Mouse (Mus musculus): Measurements from ENCODE around the gene Ide. TPM values are rescaled to one million over a fixed set of nuclear protein-coding genes. Genes with fewer than 3 reads are reported as not detected.

Ide gene
- polyA plus RNA-seq, 2 experiments = 10.6 to 31.3 TPM

DNA sequence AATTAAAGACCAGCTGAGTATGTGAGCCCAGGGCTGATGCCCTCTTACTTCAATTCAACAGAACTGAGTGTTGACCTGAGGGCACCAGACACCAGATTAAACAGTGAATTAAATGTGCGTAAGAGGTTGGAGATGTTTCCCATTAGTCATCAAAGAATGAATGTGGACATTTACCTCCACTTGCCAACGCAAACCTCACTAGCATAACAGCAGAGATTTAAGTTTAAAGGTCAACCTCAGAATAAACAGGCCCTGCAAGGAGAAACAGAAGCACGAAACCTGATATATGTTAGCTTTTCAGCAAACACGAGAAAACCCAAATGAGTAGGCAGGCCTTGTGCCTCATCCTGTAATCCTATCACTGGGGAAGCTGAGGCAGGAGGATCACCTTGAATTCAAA, 75.3 kb downstream of the Ide start:
- DNase-seq (ENCODE audit: low read depth in 3 of 3, low spot score in 3 of 3) (no peak), ATAC-seq (ENCODE audit: insufficient read depth) (no peak)
- WGBS (ENCODE audit: insufficient replicate concordance) = 63% methylated on average over 4 of the region's 4 CpGs
- Histone ChIP-seq H3K9ac (replicated peaks) (no peak overlapping the region), H3K36me3 (replicated peaks; ENCODE audit: control insufficient read depth, insufficient read depth, low read depth) (no peaks in the 10 kb centered on the region), H3K4me1 (replicated peaks; ENCODE audit: control insufficient read depth in 2 of 2, insufficient read depth in 2 of 2, low read length in 1 of 2) (peaks cover 5 to 7% of the 10 kb centered on the region in 2 experiments), H3K4me2 (ENCODE audit: low read depth) (no peak overlapping the region), H3K27ac (no peak overlapping the region), H3K9me3 (ENCODE audit: control insufficient read depth, low read length) (no peaks in the 10 kb centered on the region), H3K4me3 (ENCODE audit: insufficient read depth in 1 of 2, low read depth in 2 of 2, low read length in 2 of 2) (no peak overlapping the region), H3K27me3 (ENCODE audit: control insufficient read depth, insufficient read depth, low read length) (no peaks in the 10 kb centered on the region)
- TF ChIP-seq CTCF (IDR thresholded peaks at IDR 0.05; ENCODE audit: low read depth) (no peak), EP300 (IDR thresholded peaks at IDR 0.05; ENCODE audit: low read depth) (no peak)

DNA sequence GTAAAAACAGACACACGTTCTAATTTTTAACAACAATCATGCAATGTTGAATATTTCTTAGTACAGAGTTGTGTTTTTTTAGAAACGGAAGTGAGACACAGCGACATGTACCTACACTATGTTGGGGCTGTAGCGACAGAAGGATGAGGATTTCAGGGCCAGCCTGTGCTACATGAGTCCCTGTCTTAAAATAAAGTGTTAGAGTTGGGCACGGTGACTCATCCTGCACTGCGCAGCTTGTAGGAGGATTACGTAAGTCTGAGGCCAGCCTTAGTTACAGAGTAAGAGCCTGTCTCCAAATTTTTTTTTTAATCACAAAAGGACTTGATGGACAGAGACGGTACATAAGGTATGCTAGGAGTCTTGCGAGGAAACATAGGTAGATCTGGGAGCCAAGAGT, 82.3 kb downstream of the Ide start:
- Histone ChIP-seq H3K4me2 (ENCODE audit: low read depth) (no peak overlapping the region), H3K9ac (replicated peaks) (no peak overlapping the region), H3K4me1 (replicated peaks; ENCODE audit: control insufficient read depth in 2 of 2, insufficient read depth in 2 of 2, low read length in 1 of 2) (peaks cover 0 to 4% of the 10 kb centered on the region in 2 experiments; a peak in 2 of 4 replicates), H3K27me3 (ENCODE audit: control insufficient read depth, insufficient read depth, low read length) (no peaks in the 10 kb centered on the region), H3K4me3 (ENCODE audit: insufficient read depth in 1 of 2, low read depth in 2 of 2, low read length in 2 of 2) (no peak overlapping the region), H3K36me3 (replicated peaks; ENCODE audit: control insufficient read depth, insufficient read depth, low read depth) (no peaks in the 10 kb centered on the region), H3K27ac (no peak overlapping the region), H3K9me3 (ENCODE audit: control insufficient read depth, low read length) (no peaks in the 10 kb centered on the region)
- TF ChIP-seq EP300 (IDR thresholded peaks at IDR 0.05; ENCODE audit: low read depth) (no peak), CTCF (IDR thresholded peaks at IDR 0.05; ENCODE audit: low read depth) (no peak)
- ATAC-seq (ENCODE audit: insufficient read depth) (no peak), DNase-seq (ENCODE audit: low read depth in 3 of 3, low spot score in 3 of 3) (no peak)
- 72% methylated on average over 9 of the region's 9 CpGs for WGBS (ENCODE audit: insufficient replicate concordance)

DNA sequence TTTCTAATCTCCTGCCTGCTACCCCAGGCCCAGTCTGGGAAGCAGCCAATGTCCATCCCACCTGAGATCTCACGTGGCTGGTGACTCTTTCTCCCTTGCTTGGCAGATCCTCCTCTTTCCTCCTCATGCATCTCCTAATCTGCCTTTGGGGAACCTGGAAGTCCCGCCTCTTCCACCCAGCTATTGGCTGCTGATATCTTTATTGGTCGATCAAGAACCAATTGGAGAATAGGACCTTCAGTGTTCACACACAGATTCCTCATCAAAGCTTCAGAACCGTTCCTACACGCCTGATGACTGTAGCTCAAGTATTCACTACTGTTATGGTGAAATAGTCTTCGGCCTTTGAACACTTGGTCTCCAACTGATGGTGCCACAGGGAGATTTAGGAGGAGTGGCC, 85.5 kb downstream of the Ide start:
- WGBS (ENCODE audit: insufficient replicate concordance) = 46% methylated on average over 6 of the region's 6 CpGs
- no peak for ATAC-seq (ENCODE audit: insufficient read depth)

DNA sequence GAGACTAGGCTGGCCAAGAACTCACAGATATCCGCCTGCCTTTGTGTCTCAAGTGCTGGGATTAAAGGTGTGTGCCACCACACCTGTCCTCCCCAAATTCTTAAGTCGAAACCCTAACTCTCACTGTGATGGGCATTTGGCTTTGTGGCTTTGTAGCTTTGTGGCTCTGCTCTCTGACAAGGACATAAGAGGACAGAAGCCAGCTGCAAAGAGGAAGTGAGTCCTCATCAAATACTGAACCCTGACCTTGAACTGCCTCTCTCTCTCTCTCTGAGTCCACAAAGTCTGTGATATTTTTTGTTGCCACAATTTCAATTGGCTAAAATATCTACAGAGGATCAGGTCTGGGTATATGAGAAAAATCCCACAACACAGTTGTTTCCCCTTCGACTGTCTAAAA, 89.5 kb downstream of the Ide start:
- H3K9me3 ChIP-seq (ENCODE audit: control insufficient read depth, low read length) = no peaks in the 10 kb centered on the region; the same call in 1 of the 2 replicates
- H3K4me2 ChIP-seq (ENCODE audit: low read depth) = no peak overlapping the region
- H3K27ac ChIP-seq = no peak overlapping the region
- H3K4me3 ChIP-seq (ENCODE audit: insufficient read depth in 1 of 2, low read depth in 2 of 2, low read length in 2 of 2) = no peak overlapping the region
- H3K4me1 ChIP-seq (replicated peaks; ENCODE audit: control insufficient read depth in 2 of 2, insufficient read depth in 2 of 2, low read length in 1 of 2) = peaks cover 0 to 13% of the 10 kb centered on the region in 2 experiments; a peak in 2 of 4 replicates
- TF ChIP-seq CTCF (IDR thresholded peaks at IDR 0.05; ENCODE audit: low read depth) (no peak), EP300 (IDR thresholded peaks at IDR 0.05; ENCODE audit: low read depth) (no peak)
- 45% methylated on average over 3 of the region's 3 CpGs for WGBS (ENCODE audit: insufficient replicate concordance)
- no peak overlapping the region for H3K9ac ChIP-seq (replicated peaks)
- no peak for ATAC-seq (ENCODE audit: insufficient read depth)
- no peaks in the 10 kb centered on the region for H3K27me3 ChIP-seq (ENCODE audit: control insufficient read depth, insufficient read depth, low read length)
- no peaks in the 10 kb centered on the region for H3K36me3 ChIP-seq (replicated peaks; ENCODE audit: control insufficient read depth, insufficient read depth, low read depth)
- DNase-seq (ENCODE audit: low read depth in 3 of 3, low spot score in 3 of 3) = no peak

More for the DNA sequence above, 85.5 kb downstream of the Ide start:
- DNase-seq (ENCODE audit: low read depth in 3 of 3, low spot score in 3 of 3) = peak in 1 of 3 experiments; percentile 58
- H3K9ac ChIP-seq (replicated peaks) = no peak overlapping the region
- no peak overlapping the region for H3K4me3 ChIP-seq (ENCODE audit: insufficient read depth in 1 of 2, low read depth in 2 of 2, low read length in 2 of 2)
- H3K27me3 ChIP-seq (ENCODE audit: control insufficient read depth, insufficient read depth, low read length) = no peaks in the 10 kb centered on the region
- H3K4me2 ChIP-seq (ENCODE audit: low read depth) = no peak overlapping the region
- H3K36me3 ChIP-seq (replicated peaks; ENCODE audit: control insufficient read depth, insufficient read depth, low read depth) = no peaks in the 10 kb centered on the region
- no peak overlapping the region for H3K27ac ChIP-seq
- H3K4me1 ChIP-seq (replicated peaks; ENCODE audit: control insufficient read depth in 2 of 2, insufficient read depth in 2 of 2, low read length in 1 of 2) = peaks cover 0 to 6% of the 10 kb centered on the region in 2 experiments; a peak in 3 of 4 replicates
- TF ChIP-seq EP300 (IDR thresholded peaks at IDR 0.05; ENCODE audit: low read depth) = no peak
- no peak for TF ChIP-seq CTCF (IDR thresholded peaks at IDR 0.05; ENCODE audit: low read depth)
- no peaks in the 10 kb centered on the region for H3K9me3 ChIP-seq (ENCODE audit: control insufficient read depth, low read length)

DNA sequence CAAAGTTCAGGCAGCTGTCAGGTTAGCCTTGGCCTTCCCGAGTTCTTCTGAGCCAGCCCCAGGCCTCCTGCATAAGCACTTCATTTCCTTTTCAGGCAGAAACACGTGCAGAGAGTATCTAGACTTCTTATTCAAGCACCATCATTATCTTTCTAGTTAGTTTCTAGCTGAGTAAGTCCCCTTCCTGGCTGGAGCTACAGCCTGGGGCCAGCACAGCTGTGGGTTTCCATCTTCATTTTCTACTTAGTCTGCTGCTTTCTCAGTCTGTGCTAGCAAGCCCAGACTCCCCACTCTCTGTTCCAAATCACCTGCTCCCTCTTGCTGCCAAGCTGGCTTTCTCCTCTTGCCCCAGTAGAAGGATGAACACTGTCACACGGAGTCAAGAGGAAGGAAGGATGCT, 90.8 kb downstream of the Ide start:
- Histone ChIP-seq H3K27ac (no peak overlapping the region), H3K9me3 (ENCODE audit: control insufficient read depth, low read length) (no peaks in the 10 kb centered on the region; the same call in 1 of the 2 replicates), H3K4me2 (ENCODE audit: low read depth) (no peak overlapping the region), H3K36me3 (replicated peaks; ENCODE audit: control insufficient read depth, insufficient read depth, low read depth) (no peaks in the 10 kb centered on the region), H3K4me3 (ENCODE audit: insufficient read depth in 1 of 2, low read depth in 2 of 2, low read length in 2 of 2) (no peak overlapping the region), H3K9ac (replicated peaks) (no peak overlapping the region), H3K27me3 (ENCODE audit: control insufficient read depth, insufficient read depth, low read length) (no peaks in the 10 kb centered on the region), H3K4me1 (replicated peaks; ENCODE audit: control insufficient read depth in 2 of 2, insufficient read depth in 2 of 2, low read length in 1 of 2) (peaks cover 0 to 9% of the 10 kb centered on the region in 2 experiments; a peak in 3 of 4 replicates)
- 19% methylated on average over 3 of the region's 3 CpGs for WGBS (ENCODE audit: insufficient replicate concordance)
- TF ChIP-seq EP300 (IDR thresholded peaks at IDR 0.05; ENCODE audit: low read depth) (no peak), CTCF (IDR thresholded peaks at IDR 0.05; ENCODE audit: low read depth) (no peak)
- ATAC-seq (ENCODE audit: insufficient read depth) (no peak), DNase-seq (ENCODE audit: low read depth in 3 of 3, low spot score in 3 of 3) (no peak)

Data from liver, embryonic 14.5 days (tissue).